Mouse (Mus musculus) heart, postnatal 0 days (tissue): Measurements from ENCODE around the gene Wfdc3. TPM values are rescaled to one million over a fixed set of nuclear protein-coding genes. Genes with fewer than 3 reads are reported as not detected.

Source experiments
- ATAC-seq: fragments of 200-750 bp; cut with Nextera tagmentation; 2 replicates; pipeline ENCODE4 v1.8.0; 2017; ENCODE audit warnings: low read depth, moderate number of reproducible peaks, moderate library complexity; ENCODE audit not compliant: insufficient read depth
- DNase-seq: peaks from one replicate; pipeline ENCODE4 v3.0.0-alpha.2; 2016; ENCODE audit warnings: low spot score
- H3K27ac ChIP-seq: fragments of 300-500 bp; sonication (generic); 2 replicates; pipeline ENCODE4 v1.5.1; 2014; ENCODE audit warnings: low read depth, mild to moderate bottlenecking
- H3K27me3 ChIP-seq: fragments of 300-500 bp; sonication (generic); 2 replicates; pipeline ENCODE4 v1.6.1; 2014; ENCODE audit warnings: low read length, mixed read lengths; ENCODE audit not compliant: control insufficient read depth, insufficient read depth
- H3K36me3 ChIP-seq: fragments of 300-500 bp; sonication (generic); replicated peaks from 2 replicates; pipeline ENCODE4 v1.6.1; 2014; ENCODE audit warnings: low read length, mixed read lengths; ENCODE audit not compliant: control insufficient read depth, insufficient read depth
- H3K4me1 ChIP-seq: fragments of 300-500 bp; sonication (generic); 2 replicates; pipeline ENCODE4 v1.6.1; 2014; ENCODE audit warnings: antibody characterized with exemption; ENCODE audit not compliant: control insufficient read depth, insufficient read depth
- H3K4me2 ChIP-seq: fragments of 300-500 bp; sonication (generic); 2 replicates; pipeline ENCODE4 v1.6.1; 2014; ENCODE audit warnings: low read depth, mild to moderate bottlenecking, low read length, moderate library complexity
- H3K4me3 ChIP-seq: fragments of 300-500 bp; sonication (generic); 2 replicates; pipeline ENCODE4 v1.5.1; 2014; ENCODE audit warnings: low read depth, low read length
- H3K9ac ChIP-seq: fragments of 300-500 bp; sonication (generic); replicated peaks from 2 replicates; pipeline ENCODE4 v1.6.1; 2014; ENCODE audit warnings: low read depth, low read length, mixed read lengths
- H3K9me3 ChIP-seq: fragments of 300-500 bp; sonication (generic); replicated peaks from 2 replicates; pipeline ENCODE4 v1.6.1; 2016; ENCODE audit warnings: low read length; ENCODE audit not compliant: control insufficient read depth
- CTCF ChIP-seq: IDR thresholded peaks from 2 replicates; pipeline ENCODE4 v1.5.1; 2016; ENCODE audit warnings: antibody characterized with exemption, control low read depth, low read depth
- EP300 ChIP-seq: IDR thresholded peaks from 2 replicates; pipeline ENCODE4 v1.6.1; 2016; ENCODE audit warnings: antibody characterized with exemption, low read depth
- WGBS: fragments of 180-500 bp; shearing (Covaris S2); extraction: QIAGEN DNeasy Blood & Tissue Kit; methylation state at CpG from one replicate; pipeline ENCODE4 v1.1.7; 2014; 5-methylcytosine and 5-hydroxymethylcytosine counted together
- polyA plus RNA-seq: library from polyadenylated mRNA; unstranded; fragments of >200 nt; fragmentation: Nextera tagmentation; extraction: Ambion mirVana; gene quantifications from 2 replicates; pipeline ENCODE4 v1.2.1, GENCODE M21; 2015
- total RNA-seq: library from RNA; depleted of rRNA; stranded (reverse); fragments of >200 nt; gene quantifications from 2 replicates; pipeline ENCODE4 v1.2.3, GENCODE M21; 2014; ENCODE audit warnings: low replicate concordance

Wfdc3 gene
- total and polyA plus RNA-seq, 2 experiments from 2014 or later = 0.46 TPM; not detected in 1

DNA sequence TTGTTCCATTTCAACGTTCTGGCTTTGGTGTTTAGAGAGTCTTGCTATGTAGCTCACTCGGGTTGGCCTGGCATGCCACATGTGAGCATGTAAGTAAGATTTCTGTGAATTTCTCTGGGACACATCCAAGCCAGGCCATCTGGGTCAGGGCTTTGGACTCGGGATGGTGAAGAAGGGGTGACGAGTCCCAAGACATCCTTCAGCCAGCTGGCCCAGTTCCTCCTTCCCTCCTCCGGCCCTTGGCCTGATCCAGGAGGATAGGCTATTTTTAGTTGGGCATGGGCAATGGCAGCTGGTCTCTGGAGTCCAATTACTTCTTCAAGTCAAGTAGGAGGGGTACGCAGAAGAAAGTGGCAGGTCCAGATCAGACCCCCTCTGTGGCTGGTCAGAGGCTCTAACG, 33.1 kb upstream of the Wfdc3 start:
- Histone ChIP-seq H3K4me2 (no peak overlapping the region), H3K4me3 (no peak overlapping the region), H3K27ac (no peak overlapping the region), H3K9me3 (no peaks in the 10 kb centered on the region), H3K9ac (no peak overlapping the region), H3K4me1 (no peaks in the 10 kb centered on the region; the same call in 1 of the 2 replicates), H3K27me3 (no peaks in the 10 kb centered on the region), H3K36me3 (no peaks in the 10 kb centered on the region)
- ATAC-seq = no peak
- WGBS = 56% methylated on average over 7 of the region's 7 CpGs
- no peak for DNase-seq
- TF ChIP-seq EP300 (no peak), CTCF (no peak)

GRCm38 (mm10) chr2:164778015-164778287, 32.2 kb upstream of the Wfdc3 start:
- H3K27ac ChIP-seq = no peak overlapping the region
- no peaks in the 10 kb centered on the region for H3K9me3 ChIP-seq
- no peaks in the 10 kb centered on the region; the same call in 1 of the 2 replicates for H3K4me1 ChIP-seq
- WGBS = 92% methylated on average over 11 of the region's 11 CpGs
- H3K4me2 ChIP-seq = no peak overlapping the region
- H3K27me3 ChIP-seq = no peaks in the 10 kb centered on the region
- DNase-seq = no peak
- no peak overlapping the region for H3K9ac ChIP-seq
- no peak for ATAC-seq
- no peak for TF ChIP-seq EP300
- TF ChIP-seq CTCF = no peak
- no peak overlapping the region for H3K4me3 ChIP-seq
- H3K36me3 ChIP-seq = no peaks in the 10 kb centered on the region

DNA sequence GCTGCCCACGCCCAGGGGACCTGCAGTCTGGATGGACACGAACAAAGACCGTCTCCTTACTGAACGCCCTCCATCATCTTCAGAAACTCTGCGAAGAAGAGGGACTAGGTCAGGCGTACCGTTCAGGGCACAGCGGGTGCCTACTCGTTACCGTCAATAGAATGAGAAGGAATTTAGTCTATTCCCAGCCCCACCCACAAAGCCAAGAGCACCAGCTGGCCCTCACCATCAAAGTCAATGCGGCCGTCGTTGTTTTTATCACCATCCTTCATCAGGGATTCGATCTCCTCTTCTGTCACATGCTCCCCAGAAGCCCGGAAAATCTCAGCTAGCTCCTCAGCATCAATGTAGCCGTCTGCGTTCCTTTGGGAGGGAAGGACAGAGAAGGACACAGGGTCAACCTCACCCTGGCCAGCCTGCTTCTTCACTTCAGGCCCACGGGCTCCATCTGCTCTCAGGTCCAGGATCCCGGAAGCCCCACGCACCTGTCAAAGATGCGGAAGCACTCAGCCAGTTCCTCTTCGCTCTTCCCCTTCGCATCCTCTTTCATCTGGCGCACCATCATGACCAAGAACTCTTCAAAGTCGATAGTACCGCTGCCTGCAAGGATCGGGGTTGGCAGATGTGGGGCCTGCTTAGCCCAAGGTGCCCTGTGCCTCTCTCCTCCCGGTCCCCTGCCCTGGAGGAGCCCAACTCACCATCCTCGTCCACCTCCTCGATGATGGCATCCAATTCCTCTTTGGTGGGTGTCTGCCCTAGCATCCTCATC, 31.7 kb upstream of the Wfdc3 start:
- 77% methylated on average over 30 of the region's 30 CpGs for WGBS
- H3K36me3 ChIP-seq = peaks cover under 1% of the 10 kb centered on the region; the same call in 1 of the 2 replicates
- no peak overlapping the region for H3K9ac ChIP-seq
- TF ChIP-seq EP300 (no peak), CTCF (no peak)
- DNase-seq = no peak
- no peak overlapping the region for H3K27ac ChIP-seq
- H3K4me3 ChIP-seq = no peak overlapping the region
- no peak for ATAC-seq
- H3K9me3 ChIP-seq = no peaks in the 10 kb centered on the region
- no peak overlapping the region for H3K4me2 ChIP-seq
- no peaks in the 10 kb centered on the region; the same call in 1 of the 2 replicates for H3K4me1 ChIP-seq
- H3K27me3 ChIP-seq = no peaks in the 10 kb centered on the region

DNA sequence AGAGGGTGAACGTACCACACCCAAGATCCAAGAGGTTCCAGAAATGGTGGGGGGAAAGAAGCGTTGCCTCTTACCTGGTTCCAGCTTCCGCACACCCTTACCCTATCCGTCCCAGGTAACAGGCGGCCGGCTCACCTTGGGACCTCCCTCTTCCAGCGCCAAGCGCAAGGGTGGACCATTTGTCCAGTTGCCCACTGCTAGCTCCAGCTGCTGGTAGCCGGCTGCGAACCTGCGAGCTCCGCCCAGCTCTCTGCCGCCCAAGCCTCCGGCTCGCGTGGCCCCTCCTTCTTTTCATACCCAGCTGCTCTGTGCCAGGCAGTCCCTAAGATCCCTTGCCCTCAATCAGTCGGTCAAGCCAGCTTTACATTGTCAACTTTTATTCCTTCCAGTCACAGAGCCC, 31.1 kb upstream of the Wfdc3 start:
- Histone ChIP-seq H3K9me3 (no peaks in the 10 kb centered on the region), H3K27ac (no peak overlapping the region), H3K4me3 (no peak overlapping the region), H3K9ac (no peak overlapping the region), H3K4me1 (peaks cover 6% of the 10 kb centered on the region; the same call in 1 of the 2 replicates), H3K4me2 (no peak overlapping the region), H3K36me3 (peaks cover 5% of the 10 kb centered on the region; the same call in 1 of the 2 replicates), H3K27me3 (no peaks in the 10 kb centered on the region)
- no peak for ATAC-seq
- DNase-seq = no peak
- TF ChIP-seq EP300 (no peak), CTCF (no peak)
- WGBS = 64% methylated on average over 17 of the region's 17 CpGs

DNA sequence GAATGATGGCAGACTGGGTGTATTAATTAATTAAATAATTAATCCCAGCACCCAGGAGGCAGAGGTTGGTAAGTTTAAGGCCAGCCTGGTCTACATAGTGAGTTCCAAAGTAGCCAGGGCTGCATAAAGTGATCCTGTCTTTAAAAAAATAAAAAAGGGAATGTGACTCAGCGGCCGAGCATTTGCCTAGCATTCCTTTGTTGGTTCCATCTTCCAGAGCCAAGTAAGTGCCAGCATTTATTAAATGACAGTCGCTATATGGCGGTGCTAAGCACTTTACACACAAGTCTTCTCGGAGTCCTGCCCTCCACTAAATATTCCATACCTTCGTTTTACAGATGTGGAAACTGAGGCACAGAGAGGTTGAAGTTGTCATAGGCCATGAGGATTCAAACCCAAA, 30.4 kb upstream of the Wfdc3 start:
- Histone ChIP-seq H3K27ac (no peak overlapping the region), H3K36me3 (peaks cover 5% of the 10 kb centered on the region; the same call in 1 of the 2 replicates), H3K9ac (no peak overlapping the region), H3K4me3 (no peak overlapping the region), H3K4me2 (no peak overlapping the region), H3K9me3 (no peaks in the 10 kb centered on the region), H3K4me1 (peaks cover 13% of the 10 kb centered on the region; the same call in 1 of the 2 replicates), H3K27me3 (no peaks in the 10 kb centered on the region)
- no peak for TF ChIP-seq CTCF
- no peak for TF ChIP-seq EP300
- WGBS = 72% methylated on average over 6 of the region's 6 CpGs
- ATAC-seq = no peak
- DNase-seq = no peak

- ATAC-seq = no peak
- TF ChIP-seq EP300 (no peak), CTCF (no peak)
- Histone ChIP-seq H3K27ac (no peak overlapping the region), H3K9me3 (no peaks in the 10 kb centered on the region), H3K4me2 (no peak overlapping the region), H3K4me1 (peaks cover 20% of the 10 kb centered on the region; the same call in 1 of the 2 replicates), H3K9ac (no peak overlapping the region), H3K4me3 (no peak overlapping the region), H3K36me3 (peaks cover 5% of the 10 kb centered on the region; the same call in 1 of the 2 replicates), H3K27me3 (no peaks in the 10 kb centered on the region)
- WGBS = 65% methylated on average over 5 of the region's 5 CpGs
- DNase-seq = no peak
These were observed 28.2 kb upstream of the Wfdc3 start for GRCm38 (mm10) chr2:164773989-164774364.
